Mouse (Mus musculus) heart, adult 2 months (tissue): ENCODE data around the gene Stxbp1. TPM values are rescaled to one million over a fixed set of nuclear protein-coding genes. Genes with fewer than 3 reads are reported as not detected.

Experiments used
- DNase-seq, 2 experiments: peaks; one replicate each; pipeline ENCODE4 v3.0.0; 2021
- H3K27ac ChIP-seq: fragments of 200-600 bp; 2 replicates; pipeline ENCODE4 v1.8.1; 2022
- H3K27me3 ChIP-seq: fragments of 200-500 bp; 2 replicates; pipeline ENCODE4 v1.6.1; 2012; ENCODE audit warnings: mild to moderate bottlenecking, low read length, inconsistent platforms, mixed read lengths; ENCODE audit not compliant: control insufficient read depth, insufficient read depth
- H3K36me3 ChIP-seq: fragments of 200-500 bp; 2 replicates; pipeline ENCODE4 v1.6.1; 2012; ENCODE audit warnings: low read length, inconsistent platforms; ENCODE audit not compliant: control insufficient read depth, insufficient read depth
- H3K4me1 ChIP-seq: fragments of 200-500 bp; 2 replicates; pipeline ENCODE4 v1.6.1; 2011; ENCODE audit warnings: low read length; ENCODE audit not compliant: control insufficient read depth, insufficient read depth
- H3K4me3 ChIP-seq: fragments of 200-600 bp; 2 replicates; pipeline ENCODE4 v1.8.1; 2022
- H3K79me2 ChIP-seq: fragments of 200-500 bp; replicated peaks from 2 replicates; pipeline ENCODE4 v1.6.1; 2012; ENCODE audit warnings: mild to moderate bottlenecking, inconsistent platforms, low read length, moderate library complexity, mixed read lengths; ENCODE audit not compliant: control insufficient read depth, insufficient read depth
- H3K9ac ChIP-seq: fragments of 200-500 bp; 2 replicates; pipeline ENCODE4 v1.6.1; 2012; ENCODE audit warnings: low read depth, mild to moderate bottlenecking, control low read depth, inconsistent platforms, low read length, mixed read lengths
- CTCF ChIP-seq: fragments of 200-600 bp; IDR thresholded peaks from 2 replicates; pipeline ENCODE4 v1.8.1; 2022; ENCODE audit warnings: antibody characterized with exemption, mild to moderate bottlenecking, moderate library complexity
- EP300 ChIP-seq: fragments of 200-500 bp; IDR thresholded peaks from 2 replicates; pipeline ENCODE4 v1.6.1; 2011; ENCODE audit warnings: low read depth, low read length, control low read depth; ENCODE audit not compliant: insufficient read depth
- POLR2A ChIP-seq: fragments of 200-500 bp; IDR thresholded peaks from 2 replicates; pipeline ENCODE4 v1.6.1; 2011; ENCODE audit warnings: mild to moderate bottlenecking, low read depth, low read length, control low read depth; ENCODE audit not compliant: insufficient read depth
- WGBS: fragments of 180-500 bp; shearing (Covaris S2); methylation state at CpG from one replicate; pipeline ENCODE4 v1.1.7; 2018; 5-methylcytosine and 5-hydroxymethylcytosine counted together
- intact Hi-C: fragments of 180-260 bp; cut with DNase I; formaldehyde crosslinking; loops from one replicate; pipeline ENCODE4 v1.15.1; 2025
- polyA plus RNA-seq: library from polyadenylated mRNA; depleted of rRNA; stranded (reverse); fragments of >200 nt; gene quantifications from 2 replicates; pipeline ENCODE4 v1.2.3, GENCODE M21; 2012
- total RNA-seq, 2 experiments: library from RNA; stranded (reverse); gene quantifications; 2 replicates each; pipeline ENCODE4 v1.2.3; 2021

The Stxbp1 gene
- total and polyA plus RNA-seq, 3 experiments, result 9.8 to 14.4 (median 11.4) TPM

DNA sequence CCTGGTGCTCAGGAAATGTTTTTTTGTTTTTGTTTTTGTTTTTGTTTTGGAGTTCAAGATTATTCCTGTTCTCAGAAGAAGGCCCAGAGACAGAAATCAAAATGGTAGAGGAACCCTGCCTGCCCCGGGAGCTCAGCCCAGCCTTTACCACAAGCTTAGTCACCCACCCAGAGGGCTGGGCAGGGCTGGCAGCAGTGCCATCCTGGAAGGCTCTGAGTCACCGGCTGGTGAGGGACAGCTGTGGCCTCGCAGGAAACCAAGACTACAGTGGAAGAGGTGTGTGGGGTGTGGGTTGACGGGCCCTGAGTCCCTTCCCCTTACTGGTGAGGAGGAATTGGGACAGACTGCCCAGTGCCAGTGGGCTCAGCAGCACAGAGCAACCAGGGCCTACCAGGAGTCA, 20.3 kb upstream of the Stxbp1 start:
- Histone ChIP-seq H3K9ac (no peak overlapping the region), H3K4me1 (no peaks in the 10 kb centered on the region), H3K27me3 (no peaks in the 10 kb centered on the region), H3K4me3 (no peak overlapping the region), H3K27ac (no peak overlapping the region), H3K36me3 (no peaks in the 10 kb centered on the region), H3K79me2 (no peaks in the 10 kb centered on the region)
- no peak for DNase-seq
- intact Hi-C loops, result no loop called here
- WGBS, result 64% methylated on average over 4 of the region's 4 CpGs
- TF ChIP-seq POLR2A, result no peak

DNA sequence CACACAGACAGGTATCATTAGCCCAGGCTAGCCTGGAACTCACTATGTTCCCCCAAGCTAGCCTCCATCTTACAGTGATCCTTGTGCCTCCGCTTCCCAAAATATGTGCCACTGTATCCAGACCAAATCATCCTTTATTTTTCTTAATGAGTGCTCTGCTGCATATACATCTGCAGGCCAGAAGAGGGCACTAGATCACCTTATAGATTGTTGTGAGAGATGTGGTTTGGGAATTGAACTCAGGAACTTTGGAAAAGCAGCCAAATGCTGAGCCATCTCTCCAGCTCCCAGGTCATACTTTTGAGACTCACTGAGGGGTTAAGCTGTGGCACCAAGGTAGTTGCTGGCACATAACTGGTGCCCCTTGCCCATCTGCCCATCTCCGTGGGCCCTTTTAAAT, 17.7 kb upstream of the Stxbp1 start:
- DNase-seq, result no peak
- Histone ChIP-seq H3K27ac (no peak overlapping the region), H3K4me1 (no peaks in the 10 kb centered on the region), H3K36me3 (no peaks in the 10 kb centered on the region), H3K4me3 (no peak overlapping the region), H3K27me3 (no peaks in the 10 kb centered on the region), H3K79me2 (no peaks in the 10 kb centered on the region), H3K9ac (no peak overlapping the region)
- intact Hi-C loops, result loop anchor here (1.0 kb wide), 2 partner anchors 48 to 64 kb away; no protein-coding TSS in a partner anchor
- 63% methylated on average over 2 of the region's 2 CpGs for WGBS
- TF ChIP-seq EP300 (no peak), CTCF (peak; percentile 93)

DNA sequence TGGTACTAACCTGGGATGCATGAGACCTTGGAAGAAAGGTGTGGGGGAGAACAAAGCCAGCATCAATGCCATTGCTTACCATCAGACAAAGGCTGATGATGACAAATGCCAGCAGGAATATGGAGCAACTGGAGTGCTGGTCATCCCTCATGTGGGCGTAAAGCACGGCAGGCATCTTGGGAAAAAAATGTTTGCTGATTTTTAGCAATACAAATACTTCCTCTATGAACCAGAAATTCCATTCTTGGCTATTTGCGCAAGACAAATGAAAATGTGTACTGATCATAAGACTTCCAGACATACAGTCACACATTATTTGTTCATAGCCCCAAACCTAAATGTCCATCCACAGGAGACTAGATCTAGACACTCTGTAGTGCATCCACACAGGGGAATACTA, 16.3 kb upstream of the Stxbp1 start:
- no peak for DNase-seq
- Histone ChIP-seq H3K4me3 (no peak overlapping the region), H3K27ac (no peak overlapping the region), H3K4me1 (no peaks in the 10 kb centered on the region; the same call in 1 of the 2 replicates), H3K79me2 (no peaks in the 10 kb centered on the region), H3K9ac (no peak overlapping the region), H3K36me3 (no peaks in the 10 kb centered on the region), H3K27me3 (no peaks in the 10 kb centered on the region)
- intact Hi-C loops, result no loop called here
- 84% methylated on average over 3 of the region's 3 CpGs for WGBS
- TF ChIP-seq POLR2A, result no peak
- TF ChIP-seq EP300, result no peak
- TF ChIP-seq CTCF, result no peak

DNA sequence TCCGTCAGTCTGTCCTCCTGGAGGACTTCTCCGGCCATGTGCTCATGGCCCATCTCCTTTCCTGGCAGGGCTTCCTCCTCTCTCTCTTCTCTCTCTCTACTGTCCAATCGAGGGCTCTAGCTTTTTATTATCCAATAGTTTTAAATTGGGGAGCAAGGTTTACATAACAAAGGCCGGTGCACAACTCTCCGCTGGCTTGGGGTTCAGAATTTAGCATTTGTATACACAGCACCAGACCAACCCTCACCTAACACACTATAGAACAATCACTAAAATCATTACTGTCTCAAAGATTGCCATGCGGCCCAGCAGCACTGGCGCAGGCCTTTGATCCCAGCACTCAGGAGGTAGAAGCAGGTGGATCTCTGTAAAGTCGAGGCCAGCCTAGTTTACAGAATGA, 13.8 kb upstream of the Stxbp1 start:
- peaks cover 1% of the 10 kb centered on the region; the same call in 1 of the 2 replicates for H3K4me1 ChIP-seq
- 85% methylated on average over 8 of the region's 8 CpGs for WGBS
- intact Hi-C loops, result no loop called here

DNA sequence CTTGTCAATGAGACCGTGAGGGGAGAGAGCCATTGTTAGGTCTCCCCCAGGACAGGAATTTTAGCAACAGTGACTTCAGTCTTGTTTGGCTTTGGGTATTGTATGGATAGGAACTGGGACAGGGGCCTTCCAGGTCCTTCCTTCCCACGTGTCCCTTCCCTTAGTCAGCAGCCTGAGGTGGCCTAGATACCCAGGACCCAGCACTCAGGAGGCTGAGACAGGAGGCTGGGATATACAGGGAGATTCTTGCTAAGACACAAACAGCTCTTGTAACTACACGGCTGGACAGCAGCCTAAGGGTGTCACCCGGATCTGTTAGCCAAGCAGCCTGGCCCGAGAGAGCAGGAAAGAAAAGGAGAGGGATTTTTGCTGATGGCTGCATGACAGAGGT, 12.6 kb upstream of the Stxbp1 start:
- Histone ChIP-seq H3K4me1 (peaks cover 1% of the 10 kb centered on the region; the same call in 1 of the 2 replicates), H3K36me3 (no peaks in the 10 kb centered on the region), H3K79me2 (no peaks in the 10 kb centered on the region), H3K27ac (no peak overlapping the region), H3K27me3 (no peaks in the 10 kb centered on the region), H3K9ac (no peak overlapping the region), H3K4me3 (no peak overlapping the region)
- intact Hi-C loops, result no loop called here
- no peak for DNase-seq
- WGBS, result 63% methylated on average over 5 of the region's 5 CpGs
- TF ChIP-seq CTCF, result no peak
- TF ChIP-seq POLR2A, result no peak
- no peak for TF ChIP-seq EP300

More for the DNA sequence above, 13.8 kb upstream of the Stxbp1 start:
- Histone ChIP-seq H3K79me2 (no peaks in the 10 kb centered on the region), H3K4me3 (no peak overlapping the region), H3K36me3 (no peaks in the 10 kb centered on the region), H3K9ac (no peak overlapping the region), H3K27me3 (no peaks in the 10 kb centered on the region), H3K27ac (no peak overlapping the region)
- TF ChIP-seq EP300 (no peak), CTCF (no peak), POLR2A (no peak)
- no peak for DNase-seq

DNA sequence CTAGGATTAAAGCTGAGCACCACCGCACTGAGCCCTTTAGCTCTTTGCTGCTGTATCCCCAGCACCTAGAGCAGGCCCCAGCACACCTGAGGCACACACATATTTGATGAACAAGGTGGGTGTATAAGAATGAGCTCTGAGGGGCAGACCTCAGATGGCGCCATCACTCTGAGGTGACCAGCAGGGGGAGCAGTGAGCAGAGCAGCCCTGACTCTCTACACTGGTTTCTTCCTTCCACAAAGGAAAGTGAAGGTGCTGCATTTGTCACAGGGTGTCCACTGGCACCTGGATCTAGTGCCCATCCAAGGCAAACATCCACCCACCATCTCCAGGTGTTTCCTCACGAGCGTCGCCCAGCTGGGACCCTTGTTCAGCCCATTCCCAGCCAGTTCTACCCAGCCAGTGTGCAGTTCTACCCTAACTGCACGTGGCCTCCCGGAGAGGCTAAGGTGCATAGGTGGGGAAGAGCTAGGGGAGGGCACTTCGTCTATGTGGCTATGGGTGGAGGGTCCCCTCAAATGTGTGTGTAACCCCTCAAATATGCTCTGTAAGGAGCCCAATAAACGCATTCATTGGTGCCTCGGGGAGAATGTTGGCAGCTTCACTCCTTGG, 12.1 kb upstream of the Stxbp1 start:
- peaks cover 1% of the 10 kb centered on the region; the same call in 1 of the 2 replicates for H3K4me1 ChIP-seq
- no peaks in the 10 kb centered on the region for H3K27me3 ChIP-seq
- WGBS, result 41% methylated on average over 10 of the region's 10 CpGs
- no peak overlapping the region for H3K9ac ChIP-seq
- no peak overlapping the region for H3K4me3 ChIP-seq
- no peaks in the 10 kb centered on the region for H3K36me3 ChIP-seq
- no peak overlapping the region for H3K27ac ChIP-seq
- intact Hi-C loops, result no loop called here
- no peaks in the 10 kb centered on the region for H3K79me2 ChIP-seq
- TF ChIP-seq POLR2A, result no peak
- peak; percentile 91 for TF ChIP-seq CTCF
- no peak for TF ChIP-seq EP300
- peak; percentile 56 to 67 for DNase-seq
